Mouse (Mus musculus): ENCODE measurements around the gene Apon. TPM values are rescaled to one million over a fixed set of nuclear protein-coding genes. Genes with fewer than 3 reads are reported as not detected.

Gene Apon
- polyA plus RNA-seq, 1 experiment from 2014 or later: not detected

- TF ChIP-seq CTCF (IDR thresholded peaks at IDR 0.05; ENCODE audit: low read depth): no peak
- H3K27ac ChIP-seq (ENCODE audit: low read depth, low read length): no peak overlapping the region
- no peak overlapping the region for H3K9ac ChIP-seq (ENCODE audit: low read depth, low read length)
- no peaks in the 10 kb centered on the region for H3K36me3 ChIP-seq (ENCODE audit: control insufficient read depth, insufficient read depth)
- H3K4me2 ChIP-seq (replicated peaks; ENCODE audit: low read depth): no peak overlapping the region
- no peaks in the 10 kb centered on the region for H3K9me3 ChIP-seq (ENCODE audit: control insufficient read depth)
- WGBS: 60% methylated on average over 16 of the region's 16 CpGs
- no peaks in the 10 kb centered on the region for H3K4me1 ChIP-seq (replicated peaks; ENCODE audit: control insufficient read depth, insufficient read depth, low read length)
- no peak for ATAC-seq
- no peaks in the 10 kb centered on the region for H3K27me3 ChIP-seq (replicated peaks; ENCODE audit: control insufficient read depth, insufficient read depth, low read length)
- H3K4me3 ChIP-seq (ENCODE audit: low read depth, low read length): no peak overlapping the region
These were observed 32.2 kb upstream of the Apon start for GRCm38 (mm10) chr10:128221533-128222286.

- Histone ChIP-seq H3K9ac (ENCODE audit: low read depth, low read length) (no peak overlapping the region), H3K36me3 (ENCODE audit: control insufficient read depth, insufficient read depth) (no peaks in the 10 kb centered on the region), H3K4me2 (replicated peaks; ENCODE audit: low read depth) (no peak overlapping the region), H3K9me3 (ENCODE audit: control insufficient read depth) (no peaks in the 10 kb centered on the region), H3K4me1 (replicated peaks; ENCODE audit: control insufficient read depth, insufficient read depth, low read length) (no peaks in the 10 kb centered on the region), H3K4me3 (ENCODE audit: low read depth, low read length) (no peak overlapping the region), H3K27ac (ENCODE audit: low read depth, low read length) (no peak overlapping the region), H3K27me3 (replicated peaks; ENCODE audit: control insufficient read depth, insufficient read depth, low read length) (no peaks in the 10 kb centered on the region)
- TF ChIP-seq CTCF (IDR thresholded peaks at IDR 0.05; ENCODE audit: low read depth): no peak
- no peak for ATAC-seq
- 64% methylated on average over 5 of the region's 5 CpGs for WGBS
These were observed 28.8 kb upstream of the Apon start for GRCm38 (mm10) chr10:128225064-128225463.

GRCm38 (mm10) chr10:128225538-128225937 lies 28.4 kb upstream of the Apon start, which contains the start of gene Mip:
Gene Mip, plus strand, starts transcription at chr10:128225838.
- no peaks in the 10 kb centered on the region for H3K9me3 ChIP-seq (ENCODE audit: control insufficient read depth)
- H3K36me3 ChIP-seq (ENCODE audit: control insufficient read depth, insufficient read depth): no peaks in the 10 kb centered on the region
- no peaks in the 10 kb centered on the region for H3K4me1 ChIP-seq (replicated peaks; ENCODE audit: control insufficient read depth, insufficient read depth, low read length)
- no peak for ATAC-seq
- H3K4me2 ChIP-seq (replicated peaks; ENCODE audit: low read depth): no peak within 1 kb of the TSS
- 55% methylated on average over 4 of the region's 4 CpGs for WGBS
- no peak within 1 kb of the TSS for H3K9ac ChIP-seq (ENCODE audit: low read depth, low read length)
- TF ChIP-seq CTCF (IDR thresholded peaks at IDR 0.05; ENCODE audit: low read depth): no peak
- no peaks in the 10 kb centered on the region for H3K27me3 ChIP-seq (replicated peaks; ENCODE audit: control insufficient read depth, insufficient read depth, low read length)
- no peak within 1 kb of the TSS for H3K4me3 ChIP-seq (ENCODE audit: low read depth, low read length)
- H3K27ac ChIP-seq (ENCODE audit: low read depth, low read length): no peak within 1 kb of the TSS

- H3K27me3 ChIP-seq (replicated peaks; ENCODE audit: control insufficient read depth, insufficient read depth, low read length): no peaks in the 10 kb centered on the region
- H3K36me3 ChIP-seq (ENCODE audit: control insufficient read depth, insufficient read depth): no peaks in the 10 kb centered on the region
- no peak overlapping the region for H3K27ac ChIP-seq (ENCODE audit: low read depth, low read length)
- H3K4me2 ChIP-seq (replicated peaks; ENCODE audit: low read depth): no peak overlapping the region
- 74% methylated on average over 9 of the region's 9 CpGs for WGBS
- no peaks in the 10 kb centered on the region for H3K9me3 ChIP-seq (ENCODE audit: control insufficient read depth)
- TF ChIP-seq CTCF (IDR thresholded peaks at IDR 0.05; ENCODE audit: low read depth): no peak
- H3K9ac ChIP-seq (ENCODE audit: low read depth, low read length): no peak overlapping the region
- H3K4me1 ChIP-seq (replicated peaks; ENCODE audit: control insufficient read depth, insufficient read depth, low read length): no peaks in the 10 kb centered on the region
- ATAC-seq: no peak
- H3K4me3 ChIP-seq (ENCODE audit: low read depth, low read length): no peak overlapping the region
These were observed 26.3 kb upstream of the Apon start for GRCm38 (mm10) chr10:128227592-128227991.

GRCm38 (mm10) chr10:128228009-128228408 lies 25.9 kb upstream of the Apon start:
- H3K36me3 ChIP-seq (ENCODE audit: control insufficient read depth, insufficient read depth): no peaks in the 10 kb centered on the region
- no peak overlapping the region for H3K4me3 ChIP-seq (ENCODE audit: low read depth, low read length)
- H3K27me3 ChIP-seq (replicated peaks; ENCODE audit: control insufficient read depth, insufficient read depth, low read length): no peaks in the 10 kb centered on the region
- no peak overlapping the region for H3K27ac ChIP-seq (ENCODE audit: low read depth, low read length)
- H3K9ac ChIP-seq (ENCODE audit: low read depth, low read length): no peak overlapping the region
- no peak for TF ChIP-seq CTCF (IDR thresholded peaks at IDR 0.05; ENCODE audit: low read depth)
- H3K9me3 ChIP-seq (ENCODE audit: control insufficient read depth): no peaks in the 10 kb centered on the region
- no peak for ATAC-seq
- 94% methylated on average over 8 of the region's 8 CpGs for WGBS
- no peak overlapping the region for H3K4me2 ChIP-seq (replicated peaks; ENCODE audit: low read depth)
- no peaks in the 10 kb centered on the region for H3K4me1 ChIP-seq (replicated peaks; ENCODE audit: control insufficient read depth, insufficient read depth, low read length)

GRCm38 (mm10) chr10:128230582-128230981 lies 23.3 kb upstream of the Apon start:
- TF ChIP-seq CTCF (IDR thresholded peaks at IDR 0.05; ENCODE audit: low read depth): no peak
- H3K27ac ChIP-seq (ENCODE audit: low read depth, low read length): no peak overlapping the region
- H3K9ac ChIP-seq (ENCODE audit: low read depth, low read length): no peak overlapping the region
- no peaks in the 10 kb centered on the region for H3K4me1 ChIP-seq (replicated peaks; ENCODE audit: control insufficient read depth, insufficient read depth, low read length)
- no peak for ATAC-seq
- H3K36me3 ChIP-seq (ENCODE audit: control insufficient read depth, insufficient read depth): no peaks in the 10 kb centered on the region
- no peaks in the 10 kb centered on the region for H3K27me3 ChIP-seq (replicated peaks; ENCODE audit: control insufficient read depth, insufficient read depth, low read length)
- H3K9me3 ChIP-seq (ENCODE audit: control insufficient read depth): no peaks in the 10 kb centered on the region
- WGBS: 78% methylated on average over 12 of the region's 12 CpGs
- H3K4me2 ChIP-seq (replicated peaks; ENCODE audit: low read depth): no peak overlapping the region
- H3K4me3 ChIP-seq (ENCODE audit: low read depth, low read length): no peak overlapping the region

Measured in intestine, postnatal 0 days (tissue).